Mouse (Mus musculus) kidney, postnatal 25 days (tissue): Measurements from ENCODE around the gene Csrnp3.

ENCODE experiments used
- DNase-seq, 2 experiments: peaks; one replicate each; pipeline ENCODE4 v3.0.0; 2021; ENCODE audit warnings: mixed read lengths in 2 of 2

Csrnp3 gene

DNA sequence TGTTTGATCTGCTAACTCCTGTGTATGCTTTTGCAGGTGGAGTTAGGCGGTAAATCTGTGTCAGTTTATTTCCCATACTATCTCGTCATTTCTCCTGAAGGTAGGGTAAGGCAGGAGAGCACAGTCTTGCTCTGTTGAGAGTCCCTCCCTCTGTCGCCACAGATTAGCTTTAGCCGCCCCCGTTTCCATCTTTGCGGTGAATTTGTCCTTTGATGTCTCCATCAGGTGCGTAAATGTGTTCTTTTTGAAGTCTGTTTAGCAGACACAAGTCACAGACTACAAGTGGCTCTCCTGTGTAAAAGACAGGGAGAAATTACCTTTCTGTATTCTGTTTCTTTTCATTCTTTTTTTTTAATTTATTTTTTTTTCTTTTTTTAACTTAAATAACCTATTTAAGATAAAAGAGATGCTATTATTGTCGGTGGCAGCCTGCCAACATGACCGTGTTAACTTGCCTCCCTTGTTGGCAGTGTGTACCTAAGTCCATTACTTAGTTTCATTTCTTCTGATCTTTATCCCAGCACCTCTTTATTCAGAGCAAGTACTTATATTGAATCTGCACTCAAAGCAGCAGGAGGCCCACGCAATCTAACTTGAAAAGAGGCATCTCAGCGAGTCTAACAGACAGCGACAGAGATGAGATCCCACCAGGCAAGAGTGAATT, 25.5 kb downstream of the Csrnp3 start:
- peak in 1 of 2 experiments; percentile 8 for DNase-seq

DNA sequence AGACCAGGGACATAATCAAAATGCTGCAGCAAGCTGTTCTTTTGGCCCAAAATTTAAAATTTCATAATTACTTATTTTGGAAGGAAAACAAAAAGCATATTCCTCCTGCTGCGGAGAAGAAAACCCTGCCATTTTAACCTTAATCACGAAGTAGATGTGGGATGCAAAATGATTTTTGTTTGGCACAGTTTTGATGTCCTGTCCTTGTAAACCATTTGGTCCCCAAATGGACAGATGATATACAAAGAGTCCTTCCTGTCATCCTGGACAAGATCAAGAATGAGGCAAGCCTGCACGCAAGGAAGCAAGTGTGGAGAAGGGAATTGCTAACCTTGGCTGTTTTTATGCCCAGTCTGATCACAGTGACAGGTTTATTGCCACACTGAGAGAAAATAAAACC, 46.0 kb downstream of the Csrnp3 start:
- DNase-seq = no peak

DNA sequence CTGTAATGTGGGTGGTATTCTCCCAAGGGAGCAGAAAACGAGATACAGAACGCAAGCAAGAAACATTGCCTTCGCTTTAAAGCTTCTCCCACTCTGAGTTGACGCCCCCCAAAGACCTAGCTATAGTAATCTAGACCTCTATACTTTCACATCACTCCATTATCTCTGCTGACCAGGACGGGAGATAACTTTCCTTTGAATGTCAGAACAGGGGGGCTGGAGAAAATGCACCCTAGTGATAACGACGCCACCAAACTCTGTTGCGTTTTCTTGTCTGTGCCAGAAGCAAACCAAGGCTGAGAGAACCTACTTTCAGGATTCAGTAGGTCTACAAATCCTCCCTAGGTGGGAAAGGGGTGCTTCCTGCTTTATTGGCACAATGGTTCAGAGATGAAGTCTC, 47.7 kb downstream of the Csrnp3 start:
- DNase-seq = no peak

DNA sequence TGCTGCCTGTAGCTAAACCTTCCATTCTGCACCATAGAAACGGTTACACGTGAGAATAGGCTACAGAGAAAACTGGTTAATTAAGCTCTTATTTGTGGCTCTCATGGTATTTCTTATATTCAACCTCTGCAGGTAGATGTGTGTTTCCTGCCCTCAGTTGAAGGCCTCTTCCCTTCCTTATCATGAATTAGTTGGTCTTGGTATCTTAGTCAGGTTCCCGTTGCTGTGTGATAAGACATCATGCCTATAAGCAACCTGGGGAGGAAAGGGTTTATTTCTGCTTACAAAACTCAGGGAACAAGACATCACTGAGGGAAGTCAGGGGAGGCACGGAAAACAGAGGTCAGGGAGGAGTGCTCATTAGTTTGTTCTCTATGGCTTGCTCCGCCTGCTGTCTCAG, 48.7 kb downstream of the Csrnp3 start:
- no peak for DNase-seq

DNA sequence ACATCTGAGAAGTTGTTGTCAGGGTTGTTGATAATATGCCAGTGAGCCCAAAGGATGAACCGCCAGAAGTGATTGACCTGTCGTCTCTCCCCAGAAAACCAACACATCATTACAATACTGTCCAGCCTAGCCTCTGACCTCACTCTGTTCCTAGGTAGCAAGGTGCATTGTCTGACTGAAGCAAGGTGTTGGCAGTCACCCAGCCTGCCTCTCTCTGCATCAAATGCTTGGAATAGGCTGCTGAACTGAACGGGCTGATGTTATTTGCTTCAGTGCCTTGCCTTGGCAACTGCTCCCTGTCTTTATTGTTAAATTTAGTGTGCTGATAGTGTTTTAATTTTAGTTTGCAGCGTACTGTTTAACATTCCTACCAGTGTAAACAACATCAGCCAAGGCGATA, 51.0 kb downstream of the Csrnp3 start:
- DNase-seq = peak; percentile 44 to 55

DNA sequence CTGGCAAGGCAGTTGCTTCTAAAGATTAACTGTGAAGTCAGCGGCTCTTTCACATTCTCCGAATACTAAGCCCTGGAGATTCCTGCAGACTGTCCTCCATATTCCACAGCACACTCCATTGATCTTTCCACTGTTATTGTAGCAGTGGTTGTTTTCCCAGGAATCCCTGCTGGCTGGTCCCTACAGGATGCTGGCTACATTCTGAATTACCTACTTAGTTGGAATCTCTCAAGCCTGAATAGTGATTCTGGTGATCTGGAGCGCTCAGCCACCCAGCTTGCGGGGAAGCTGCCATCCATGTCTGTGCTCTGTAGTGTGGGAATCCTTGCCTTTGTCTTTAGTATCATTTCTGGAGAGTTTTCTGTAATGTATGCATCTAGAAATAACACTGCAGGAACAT, 51.5 kb downstream of the Csrnp3 start:
- DNase-seq = no peak

DNA sequence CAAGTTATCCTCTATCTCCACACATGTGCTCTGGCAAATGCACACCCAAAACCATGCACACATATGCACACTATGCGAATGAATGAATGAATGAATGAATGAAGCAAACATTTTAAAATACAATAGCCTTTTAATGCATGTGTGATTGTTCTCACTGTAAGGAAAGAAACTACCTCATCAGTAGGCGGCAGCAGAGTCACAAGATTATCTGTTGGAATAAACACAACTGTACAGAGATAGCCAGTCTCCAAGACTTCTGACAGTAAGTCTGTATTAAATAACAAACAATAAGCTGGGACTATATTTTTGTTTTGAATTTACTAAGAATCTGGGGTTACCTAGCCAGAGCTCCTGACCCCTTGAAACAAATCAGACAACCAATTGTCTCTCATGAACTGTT, 53.9 kb downstream of the Csrnp3 start:
- DNase-seq = peak in 1 of 2 experiments; percentile 30

DNA sequence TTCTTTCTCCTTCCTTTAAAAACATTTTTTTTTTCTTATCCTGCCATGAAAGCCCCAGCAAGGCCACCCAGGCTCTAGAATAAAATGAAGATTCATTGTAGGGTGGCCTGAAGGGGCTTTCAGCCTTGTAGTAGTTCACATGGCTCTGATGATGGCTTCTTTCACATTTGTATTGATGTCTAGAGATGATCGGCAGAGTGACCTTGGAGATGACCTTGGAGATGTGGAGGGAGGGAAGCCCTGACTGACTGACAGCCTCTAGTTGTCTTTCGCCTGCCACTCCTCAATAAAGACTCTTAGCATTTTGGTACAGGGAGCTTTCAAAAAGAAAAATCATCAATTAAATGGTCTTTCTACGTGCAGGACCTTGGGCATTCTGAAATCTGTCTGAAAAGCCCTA, 63.0 kb downstream of the Csrnp3 start:
- DNase-seq = no peak

DNA sequence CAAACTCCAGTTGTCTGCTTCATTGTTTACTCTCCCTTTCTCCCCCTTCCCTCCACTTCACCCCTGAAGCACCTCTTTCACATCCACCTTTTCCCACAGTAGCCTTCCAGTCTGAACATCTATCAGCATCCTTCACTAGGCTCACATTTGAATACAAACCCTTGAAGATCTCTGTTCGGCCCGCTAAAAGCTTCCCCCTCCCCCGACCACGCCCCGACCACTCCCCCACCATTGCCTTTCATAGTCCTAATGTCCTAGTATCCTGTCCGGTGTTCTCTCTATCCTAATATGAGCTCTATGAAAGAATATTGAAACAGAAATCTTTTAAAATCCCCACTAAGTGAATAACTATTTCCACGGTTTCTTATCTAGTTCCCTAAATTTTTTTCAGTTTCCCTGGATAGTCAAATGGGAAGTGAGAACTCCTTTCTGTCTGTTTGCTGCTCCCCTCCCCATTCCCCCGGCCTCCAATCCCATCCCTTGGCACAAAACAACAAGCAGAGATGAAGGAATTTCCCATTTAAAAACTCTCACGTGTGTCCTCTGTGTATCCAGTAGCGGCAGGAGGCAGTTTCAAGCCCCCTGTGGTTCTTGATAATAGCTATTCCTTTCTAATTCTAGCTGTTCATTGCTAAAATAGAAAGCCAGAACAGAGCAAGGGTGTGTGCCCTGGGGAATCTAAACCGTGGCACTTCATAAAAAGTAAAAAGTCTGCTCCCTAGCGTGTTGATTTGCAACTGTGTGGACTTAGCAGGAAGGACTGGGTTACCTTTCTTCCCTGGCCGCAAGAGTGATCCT, 64.4 kb downstream of the Csrnp3 start:
- no peak for DNase-seq

DNA sequence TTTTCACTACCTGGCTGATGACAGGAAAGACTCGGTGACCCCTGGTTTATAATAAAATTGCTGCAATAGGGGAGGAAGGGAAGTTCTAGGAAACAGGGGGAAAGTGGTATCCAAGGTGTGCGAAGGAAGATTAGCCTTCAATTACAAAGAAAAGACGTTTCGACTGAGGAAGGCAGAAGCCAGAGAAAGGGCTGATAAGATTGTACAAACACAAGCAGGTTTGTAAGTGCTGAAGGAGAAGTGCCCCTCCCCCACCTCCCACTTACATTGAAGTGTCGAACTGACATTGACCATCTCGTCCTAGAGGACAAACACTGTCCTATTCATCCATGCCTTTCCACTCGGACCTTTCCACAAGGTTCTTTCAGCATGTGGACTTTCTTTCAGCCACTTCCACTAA, 70.4 kb downstream of the Csrnp3 start:
- no peak for DNase-seq

DNA sequence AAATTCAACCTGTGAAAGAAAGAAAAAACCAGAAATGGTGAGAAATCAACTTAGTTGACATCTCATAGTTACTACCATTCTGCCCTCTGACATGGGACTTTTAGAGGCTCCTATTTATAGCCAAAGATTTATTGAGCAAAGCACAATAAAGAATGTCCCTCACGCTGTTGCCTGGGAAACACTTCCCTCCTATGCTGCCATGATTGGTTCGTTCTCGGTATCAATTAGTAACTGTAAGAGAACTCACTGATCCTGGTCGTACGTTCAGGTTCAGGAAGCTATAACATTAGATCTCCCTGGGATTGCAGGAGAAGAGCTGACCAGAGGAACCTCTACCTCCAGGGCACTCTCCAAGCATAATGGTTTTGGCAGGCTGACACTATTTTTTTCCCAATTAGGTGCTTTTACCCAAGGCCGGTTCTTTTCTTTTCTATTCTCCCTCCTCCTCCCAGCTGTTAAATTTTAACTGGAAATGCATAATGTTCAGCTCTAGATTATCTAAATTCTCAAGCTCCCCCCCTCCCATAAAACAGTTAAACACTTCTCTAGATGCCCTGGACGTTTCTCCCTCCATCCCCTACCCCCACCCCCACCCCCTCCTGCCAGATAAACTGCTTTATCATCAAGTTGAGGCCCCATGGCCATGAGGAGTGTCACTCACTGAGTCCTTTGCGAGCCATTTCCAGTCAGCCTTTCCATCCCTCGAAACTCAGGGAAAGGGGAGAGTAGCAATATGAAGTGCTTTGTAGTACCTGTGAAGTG, 75.3 kb downstream of the Csrnp3 start:
- no peak for DNase-seq

DNA sequence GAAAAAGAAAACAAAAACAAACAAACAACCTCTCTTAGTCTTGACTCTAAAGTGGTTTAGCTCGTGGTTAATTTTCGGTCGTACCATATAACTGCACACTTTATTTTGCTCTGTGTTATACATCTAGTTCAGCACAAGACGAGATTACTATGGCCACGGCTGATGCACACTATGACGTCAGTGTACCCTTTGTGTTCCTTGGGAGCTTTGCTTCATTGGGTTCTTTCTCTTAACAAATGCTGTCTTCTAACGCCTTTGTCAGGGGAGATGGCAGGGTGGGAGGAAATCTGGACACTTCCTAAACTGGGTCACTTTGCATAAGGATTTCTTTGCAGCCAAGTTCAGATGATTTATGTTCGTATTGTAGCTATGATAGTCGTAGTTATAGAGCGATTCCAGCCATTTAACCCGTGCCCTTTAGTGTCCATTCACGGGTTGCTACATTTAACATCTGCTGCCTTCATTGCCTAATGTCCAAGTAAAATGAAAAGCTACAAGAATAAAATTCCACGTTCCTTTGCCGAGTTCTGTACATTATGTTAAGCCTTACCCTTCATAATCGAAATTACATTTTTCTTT, 79.9 kb downstream of the Csrnp3 start:
- DNase-seq = no peak

DNA sequence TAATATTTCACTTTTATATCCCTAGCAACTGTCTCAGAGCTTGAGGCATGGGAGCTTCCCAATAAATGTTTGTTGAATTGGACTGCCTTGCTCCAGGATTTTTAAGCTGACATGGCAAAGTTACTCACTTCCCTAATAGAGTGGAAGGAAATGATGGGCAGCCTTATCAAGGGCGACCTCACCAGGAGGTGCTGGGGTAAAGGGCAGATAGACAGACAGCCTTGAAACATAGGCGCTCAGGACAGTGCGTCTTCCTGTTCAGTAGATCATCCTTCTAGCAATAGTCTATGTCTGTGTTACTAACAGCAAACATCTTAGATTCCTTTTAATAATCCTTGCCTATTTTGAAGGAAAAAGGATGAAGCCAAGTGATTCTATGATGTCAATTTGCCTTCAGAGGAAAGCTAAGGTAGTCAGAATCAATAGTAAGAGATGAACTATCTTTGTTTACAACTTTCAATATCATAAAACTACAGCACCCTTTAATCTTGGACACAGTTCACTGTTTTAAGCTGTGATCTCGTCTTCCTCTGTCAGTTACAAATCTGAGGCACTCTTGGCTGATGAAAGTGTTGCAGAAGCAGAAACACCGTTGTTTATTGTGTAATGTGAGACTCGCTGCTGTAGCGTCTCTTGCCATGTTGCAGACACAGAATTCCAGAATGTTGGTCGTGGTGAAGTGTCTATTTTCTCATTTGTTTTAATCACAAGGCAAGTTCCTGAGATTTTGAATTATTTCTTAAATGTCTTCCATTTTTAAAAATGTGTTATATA, 81.6 kb downstream of the Csrnp3 start:
- no peak for DNase-seq

DNA sequence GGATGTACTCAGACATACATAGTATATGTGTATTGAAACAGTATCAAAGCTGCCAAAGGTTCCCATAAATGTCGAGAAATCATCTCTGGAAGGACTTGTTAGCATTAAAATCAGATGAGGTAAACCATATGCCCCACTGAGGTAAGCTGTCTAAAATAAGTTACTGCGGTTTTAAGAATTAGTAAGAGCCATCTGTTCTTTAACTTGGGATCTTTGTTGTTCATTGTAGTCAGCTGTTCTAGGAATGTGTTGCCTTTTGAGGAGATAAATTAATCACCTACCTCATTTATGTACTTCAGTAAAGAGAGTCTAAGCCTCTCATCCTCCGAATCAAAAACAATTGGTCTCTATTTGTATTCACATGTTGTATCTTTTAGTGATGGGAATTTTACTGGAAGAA, 83.7 kb downstream of the Csrnp3 start:
- no peak for DNase-seq

DNA sequence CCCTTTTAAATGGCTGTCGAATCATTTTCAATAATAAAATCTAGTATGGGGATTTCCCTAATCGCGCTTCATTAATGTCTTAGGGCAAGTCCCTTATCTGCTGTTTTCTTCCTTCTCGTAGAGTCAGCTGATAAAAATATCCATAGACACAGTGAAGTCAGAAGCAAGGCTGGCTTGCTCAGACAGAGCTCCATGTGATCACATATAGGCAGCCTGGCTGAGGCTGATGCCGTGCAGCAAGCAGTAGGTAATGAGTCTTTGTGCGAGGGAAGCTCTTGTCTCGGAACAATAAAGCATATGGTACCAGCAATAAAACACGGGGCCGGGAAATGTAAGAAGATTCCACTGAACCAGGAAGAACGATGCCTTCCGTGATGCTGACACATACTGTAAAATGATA, 84.4 kb downstream of the Csrnp3 start:
- no peak for DNase-seq

DNA sequence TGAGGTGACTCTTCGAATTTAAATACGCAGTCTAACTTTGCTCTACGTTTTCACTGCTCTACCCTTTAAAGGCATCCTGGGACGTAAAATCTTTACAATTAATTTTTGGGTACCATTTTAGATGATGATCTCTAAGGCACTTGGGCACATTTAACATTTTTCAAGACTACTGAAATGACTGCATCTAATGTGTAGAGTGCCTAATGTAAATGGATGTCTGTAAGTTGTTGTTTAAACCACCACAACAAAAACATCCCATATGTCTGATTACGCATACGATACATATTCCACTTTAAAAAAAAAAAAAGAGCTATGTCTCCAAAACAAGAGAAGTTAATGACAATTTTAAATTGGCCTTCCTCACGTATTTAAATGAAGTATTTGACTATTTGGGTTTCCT, 85.7 kb downstream of the Csrnp3 start:
- no peak for DNase-seq

DNA sequence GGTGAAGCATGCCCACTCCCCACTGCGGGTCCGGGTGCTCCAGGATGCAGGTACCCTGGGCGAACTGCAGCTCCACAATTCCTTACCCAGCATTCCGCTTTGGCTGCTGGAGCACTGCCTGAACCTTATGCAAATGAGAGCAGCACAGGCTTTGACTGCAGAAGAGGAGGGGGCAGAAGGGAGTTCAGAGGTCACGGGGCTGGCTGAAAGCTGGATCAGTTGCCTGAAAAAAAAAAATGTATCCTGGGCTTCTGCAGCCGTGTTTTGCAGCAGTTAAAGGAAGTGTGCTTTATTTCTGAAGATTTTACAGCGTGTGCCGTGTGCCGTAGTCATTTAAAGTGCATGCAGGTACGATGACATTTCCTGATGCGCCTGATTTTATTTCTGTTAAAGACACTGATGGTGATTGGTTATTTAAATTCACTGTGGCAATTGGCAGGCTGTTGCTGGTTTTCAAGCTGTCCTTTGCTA, 86.3 kb downstream of the Csrnp3 start:
- peak; percentile 73 to 83 for DNase-seq

DNA sequence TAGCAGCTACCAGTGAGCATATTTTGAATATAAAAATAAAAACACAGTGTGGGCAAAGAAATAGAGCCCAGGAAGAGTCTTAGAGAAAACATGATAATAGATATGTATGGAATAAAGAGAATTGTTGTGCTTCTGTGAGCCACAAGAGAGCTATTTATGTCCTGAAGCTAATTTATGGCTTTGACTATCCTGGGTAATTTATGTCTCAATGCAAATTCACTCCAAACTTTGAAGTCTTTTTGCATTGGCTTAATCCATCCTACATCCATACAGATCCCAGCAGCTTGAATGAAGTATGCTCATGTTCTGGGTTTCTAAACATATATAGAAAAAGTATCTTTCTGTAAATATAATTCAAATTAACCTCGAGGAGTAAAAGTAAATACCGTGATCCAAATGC, 88.5 kb downstream of the Csrnp3 start:
- DNase-seq = no peak

DNA sequence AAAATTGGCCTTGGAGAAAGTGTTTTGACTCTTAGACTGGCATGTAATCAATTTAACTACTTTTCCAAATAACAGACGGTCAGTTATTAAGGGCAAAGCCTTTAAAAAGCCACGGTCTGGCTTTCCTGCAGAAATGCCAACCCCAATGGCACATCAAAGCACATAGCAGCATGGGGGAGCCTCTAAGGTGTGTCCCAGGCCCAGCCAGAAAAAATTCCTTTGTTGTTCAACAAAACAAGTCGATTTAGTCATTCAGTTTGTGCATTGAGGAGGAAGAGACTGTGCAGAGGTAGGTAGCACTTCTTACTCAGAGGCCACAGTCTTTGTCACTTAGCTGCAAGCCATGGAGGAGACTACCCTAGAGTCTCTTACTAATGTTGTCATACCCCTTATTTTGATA, 93.3 kb downstream of the Csrnp3 start:
- DNase-seq = no peak

DNA sequence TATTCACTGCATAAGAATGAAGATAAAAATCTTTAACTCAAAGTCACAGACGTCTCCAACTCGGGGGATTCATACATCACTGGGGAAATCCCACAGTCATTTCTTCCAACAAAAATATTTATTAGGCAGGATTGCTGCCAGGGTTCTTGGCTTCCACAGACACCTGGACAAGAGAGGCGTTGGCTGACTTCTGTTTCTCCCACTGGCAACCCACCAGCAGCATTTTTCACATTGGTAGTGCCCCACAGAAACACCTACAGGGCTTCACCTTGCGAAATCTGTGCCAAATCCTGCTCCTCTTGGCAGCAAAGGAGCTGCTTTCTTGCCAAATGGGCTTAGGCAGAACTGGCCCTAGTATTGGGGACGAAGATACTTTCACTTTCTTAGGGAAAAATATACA, 94.8 kb downstream of the Csrnp3 start:
- DNase-seq = peak in 1 of 2 experiments; percentile 6

DNA sequence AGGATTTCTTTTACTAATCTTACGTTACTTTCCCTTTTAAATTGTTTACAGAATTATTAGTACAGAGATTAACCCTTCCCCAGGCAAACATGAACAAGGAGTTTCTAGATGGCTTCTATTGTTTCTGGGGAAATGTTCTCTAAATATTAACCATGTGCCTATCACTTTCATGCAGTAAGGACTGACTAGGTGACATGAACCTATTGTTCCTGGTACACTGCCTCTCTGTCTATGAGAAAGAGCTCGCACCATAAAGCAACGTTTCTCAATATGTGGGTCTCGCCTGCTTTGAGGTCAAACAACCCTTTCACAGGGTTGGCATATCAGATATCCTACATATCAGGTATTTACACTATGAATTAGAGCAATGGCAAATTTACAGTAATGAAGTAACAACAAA, 96.8 kb downstream of the Csrnp3 start:
- DNase-seq = no peak

DNA sequence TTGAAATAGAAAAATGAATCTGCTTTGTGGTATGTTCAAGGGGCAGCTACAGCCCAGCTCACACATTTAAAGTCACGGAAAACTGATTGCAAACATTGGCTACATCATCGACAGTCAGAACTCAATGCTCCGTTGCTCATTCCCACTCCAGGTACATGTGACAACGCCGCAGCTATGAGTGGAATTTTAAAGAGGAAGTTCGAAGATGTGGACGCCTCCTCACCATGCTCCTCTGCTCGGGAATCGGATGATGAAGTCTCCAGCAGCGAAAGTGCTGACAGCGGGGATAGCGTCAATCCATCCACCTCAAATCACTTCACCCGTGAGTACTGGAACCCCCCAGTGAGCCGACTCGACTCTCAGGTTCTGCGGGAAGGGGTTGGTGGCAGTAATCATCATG, 103.2 kb downstream of the Csrnp3 start:
- DNase-seq = no peak
